Mouse (Mus musculus) midbrain, embryonic 10.5 days (tissue): ENCODE results near the gene Smoc1. TPM values are rescaled to one million over a fixed set of nuclear protein-coding genes. Genes with fewer than 3 reads are reported as not detected.

Experiments used
- DNase-seq: peaks from one replicate; pipeline ENCODE4 v3.0.0-alpha.2; 2017; ENCODE audit warnings: low spot score
- H3K27ac ChIP-seq: fragments of 300-500 bp; sonication (generic); replicated peaks from 2 replicates; pipeline ENCODE4 v1.5.1; 2016; ENCODE audit warnings: mild to moderate bottlenecking
- H3K27me3 ChIP-seq: fragments of 300-500 bp; sonication (generic); 2 replicates; pipeline ENCODE4 v1.6.1; 2016; ENCODE audit warnings: low read depth, mild to moderate bottlenecking; ENCODE audit not compliant: poor library complexity, severe bottlenecking
- H3K36me3 ChIP-seq: fragments of 300-500 bp; sonication (generic); 2 replicates; pipeline ENCODE4 v1.6.1; 2016; ENCODE audit warnings: mild to moderate bottlenecking, moderate library complexity
- H3K4me1 ChIP-seq: fragments of 300-500 bp; sonication (generic); 2 replicates; pipeline ENCODE4 v1.6.1; 2016
- H3K4me3 ChIP-seq: fragments of 300-500 bp; sonication (generic); 2 replicates; pipeline ENCODE4 v1.5.1; 2016; ENCODE audit warnings: mild to moderate bottlenecking, moderate library complexity
- H3K9me3 ChIP-seq: fragments of 300-500 bp; sonication (generic); replicated peaks from 2 replicates; pipeline ENCODE4 v1.6.1; 2016; ENCODE audit warnings: mild to moderate bottlenecking
- WGBS: fragments of 180-500 bp; shearing (Covaris S2); methylation state at CpG from one replicate; pipeline ENCODE4 v1.1.7; 2016; 5-methylcytosine and 5-hydroxymethylcytosine counted together
- polyA plus RNA-seq: library from polyadenylated mRNA; unstranded; fragments of >200 nt; fragmentation: Nextera tagmentation; extraction: Ambion mirVana; gene quantifications from 2 replicates; pipeline ENCODE4 v1.2.1, GENCODE M21; 2016

Smoc1 gene
- polyA plus RNA-seq, 1 experiment from 2014 or later: 13.9 TPM

DNA sequence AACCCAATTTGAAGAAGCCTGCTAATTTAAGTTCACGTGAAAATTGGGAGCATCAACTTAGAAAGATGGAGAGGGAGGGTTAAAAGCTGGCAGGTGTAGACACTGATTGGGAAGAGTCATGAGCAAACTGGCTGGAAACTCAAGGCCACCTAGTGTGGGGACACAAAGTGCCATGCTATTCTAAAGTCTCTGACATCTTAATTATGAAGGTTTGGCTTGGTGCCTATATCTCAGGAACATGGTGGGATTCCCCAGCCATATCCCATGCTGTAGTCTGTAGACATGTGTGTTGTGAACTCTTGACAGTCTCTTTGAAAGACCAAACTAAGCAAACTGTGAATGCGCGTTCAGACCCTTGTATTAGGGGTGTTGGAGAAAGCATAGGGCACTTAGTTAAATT is 32.0 kb downstream of the Smoc1 start:
- 96% methylated on average over 3 of the region's 3 CpGs for WGBS
- DNase-seq: no peak
- Histone ChIP-seq H3K36me3 (no peaks in the 10 kb centered on the region), H3K27ac (no peak overlapping the region), H3K4me1 (peaks cover 16% of the 10 kb centered on the region), H3K27me3 (no peaks in the 10 kb centered on the region), H3K4me3 (no peak overlapping the region), H3K9me3 (no peaks in the 10 kb centered on the region)

DNA sequence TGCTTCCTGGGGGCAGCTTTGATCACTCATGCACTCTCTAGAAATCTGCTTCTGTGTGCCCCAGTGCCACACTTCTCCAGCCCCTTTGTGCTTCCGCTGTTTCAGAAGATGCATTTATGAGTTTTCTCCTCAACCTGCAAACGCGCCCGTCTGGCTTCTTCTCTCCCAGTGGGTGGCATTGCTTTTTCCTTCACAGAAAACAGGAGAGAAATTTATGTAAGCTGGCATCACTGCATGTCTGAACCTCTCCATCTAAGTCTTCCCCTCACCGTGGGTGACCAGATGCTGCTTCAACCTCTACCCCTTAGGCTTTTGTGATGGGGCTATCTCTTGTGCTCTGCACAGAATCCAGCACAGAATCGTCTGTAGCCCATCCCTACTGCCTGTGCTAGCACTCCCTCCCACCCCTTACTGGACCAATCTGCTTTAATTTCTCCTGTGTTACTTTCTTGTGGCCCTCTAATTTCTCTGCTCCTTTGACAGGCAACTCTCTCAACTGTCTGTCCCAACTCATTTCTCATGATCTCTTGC is 35.3 kb downstream of the Smoc1 start:
- peaks cover 3% of the 10 kb centered on the region; the same call in 1 of the 2 replicates for H3K4me1 ChIP-seq
- H3K9me3 ChIP-seq: no peaks in the 10 kb centered on the region
- no peaks in the 10 kb centered on the region for H3K27me3 ChIP-seq
- no peak overlapping the region for H3K27ac ChIP-seq
- H3K36me3 ChIP-seq: no peaks in the 10 kb centered on the region
- DNase-seq: no peak
- H3K4me3 ChIP-seq: no peak overlapping the region
- WGBS: 84% methylated on average over 6 of the region's 6 CpGs

DNA sequence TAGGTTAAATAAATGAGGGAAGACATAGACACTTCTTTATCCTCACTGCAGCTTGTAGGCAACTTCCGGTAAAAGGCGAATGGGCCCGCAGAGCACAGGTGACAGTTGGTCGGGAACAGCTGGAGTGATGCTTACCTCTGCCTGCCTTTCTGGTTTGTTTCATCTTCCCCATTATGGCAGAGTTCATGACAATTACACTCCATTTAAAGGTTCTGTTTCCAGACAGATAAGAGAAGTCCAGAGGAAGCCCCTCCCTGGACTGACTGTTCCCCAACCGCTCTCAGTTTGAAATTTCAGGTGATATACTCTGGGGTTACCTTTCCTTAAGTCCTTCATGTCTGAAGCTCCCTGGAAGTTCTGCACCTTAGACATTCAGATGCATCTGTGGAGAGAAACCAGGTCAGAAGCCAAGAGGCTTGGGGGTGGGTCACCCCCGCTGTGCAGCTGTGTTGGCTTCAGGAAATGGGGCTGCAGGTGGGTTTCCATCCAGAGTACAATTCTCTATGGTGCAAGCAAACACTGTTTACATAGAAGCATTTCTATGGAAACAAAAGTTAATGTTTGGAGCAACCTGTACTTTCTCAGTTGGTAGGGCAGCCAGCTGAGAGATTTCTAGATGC is 36.8 kb downstream of the Smoc1 start:
- no peak overlapping the region for H3K27ac ChIP-seq
- no peaks in the 10 kb centered on the region for H3K9me3 ChIP-seq
- H3K4me1 ChIP-seq: peaks cover 3% of the 10 kb centered on the region; the same call in 1 of the 2 replicates
- no peak for DNase-seq
- no peaks in the 10 kb centered on the region for H3K36me3 ChIP-seq
- H3K27me3 ChIP-seq: no peaks in the 10 kb centered on the region
- H3K4me3 ChIP-seq: no peak overlapping the region
- 90% methylated on average over 6 of the region's 6 CpGs for WGBS

DNA sequence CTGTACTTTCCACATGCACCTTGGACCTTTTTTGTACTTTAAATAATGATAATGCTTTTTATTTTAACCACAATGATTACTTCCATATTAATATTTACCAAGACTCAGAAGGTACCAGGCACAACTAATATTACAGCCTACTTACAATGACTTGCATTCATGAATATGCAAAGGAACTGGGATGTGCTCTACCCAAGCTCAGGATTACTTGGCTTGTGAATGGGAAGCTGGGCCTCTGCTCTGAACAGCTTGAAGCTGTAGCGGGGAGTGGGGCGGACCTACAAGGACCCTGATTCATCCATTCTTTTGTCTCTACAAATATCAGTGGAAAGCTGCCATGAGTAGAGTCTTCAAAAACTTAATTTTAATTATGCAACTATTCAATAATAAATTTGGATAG is 47.5 kb downstream of the Smoc1 start:
- 85% methylated on average over 2 of the region's 2 CpGs for WGBS

DNA sequence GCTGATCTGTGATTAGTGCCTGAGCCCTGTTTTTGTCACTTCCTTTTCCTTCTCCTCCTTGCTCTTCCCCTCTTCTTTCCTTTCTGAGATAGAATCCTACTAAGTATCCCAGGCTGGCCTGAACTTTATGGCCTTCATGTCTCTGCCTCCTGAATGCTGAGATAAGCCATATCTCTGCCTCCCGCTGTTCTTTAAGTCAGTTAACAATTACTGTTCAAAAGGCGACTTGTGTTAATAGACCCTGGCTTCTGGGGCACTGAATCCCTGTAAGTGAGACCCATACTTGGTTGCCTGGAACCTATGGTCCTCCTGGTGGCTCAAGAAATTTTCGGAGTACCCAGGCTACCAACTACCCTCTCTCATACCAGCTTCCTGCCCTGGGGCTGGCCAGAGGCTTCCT is 48.3 kb downstream of the Smoc1 start:
- Histone ChIP-seq H3K4me3 (no peak overlapping the region), H3K36me3 (peaks cover 15% of the 10 kb centered on the region; the same call in 1 of the 2 replicates), H3K27me3 (no peaks in the 10 kb centered on the region), H3K4me1 (peaks cover 14% of the 10 kb centered on the region; the same call in 1 of the 2 replicates), H3K9me3 (peaks cover 15% of the 10 kb centered on the region; the same call in 1 of the 2 replicates), H3K27ac (peak overlapping the region; percentile 69; the same call in 1 of the 2 replicates)
- DNase-seq: no peak
- 84% methylated on average over 3 of the region's 3 CpGs for WGBS

More for the DNA sequence above, 47.5 kb downstream of the Smoc1 start:
- DNase-seq: no peak
- Histone ChIP-seq H3K9me3 (peaks cover 13% of the 10 kb centered on the region; the same call in 1 of the 2 replicates), H3K4me3 (no peak overlapping the region), H3K4me1 (peaks cover 14% of the 10 kb centered on the region; the same call in 1 of the 2 replicates), H3K27me3 (no peaks in the 10 kb centered on the region), H3K27ac (peak overlapping the region; percentile 69; the same call in 1 of the 2 replicates), H3K36me3 (peaks cover 12% of the 10 kb centered on the region; the same call in 1 of the 2 replicates)

DNA sequence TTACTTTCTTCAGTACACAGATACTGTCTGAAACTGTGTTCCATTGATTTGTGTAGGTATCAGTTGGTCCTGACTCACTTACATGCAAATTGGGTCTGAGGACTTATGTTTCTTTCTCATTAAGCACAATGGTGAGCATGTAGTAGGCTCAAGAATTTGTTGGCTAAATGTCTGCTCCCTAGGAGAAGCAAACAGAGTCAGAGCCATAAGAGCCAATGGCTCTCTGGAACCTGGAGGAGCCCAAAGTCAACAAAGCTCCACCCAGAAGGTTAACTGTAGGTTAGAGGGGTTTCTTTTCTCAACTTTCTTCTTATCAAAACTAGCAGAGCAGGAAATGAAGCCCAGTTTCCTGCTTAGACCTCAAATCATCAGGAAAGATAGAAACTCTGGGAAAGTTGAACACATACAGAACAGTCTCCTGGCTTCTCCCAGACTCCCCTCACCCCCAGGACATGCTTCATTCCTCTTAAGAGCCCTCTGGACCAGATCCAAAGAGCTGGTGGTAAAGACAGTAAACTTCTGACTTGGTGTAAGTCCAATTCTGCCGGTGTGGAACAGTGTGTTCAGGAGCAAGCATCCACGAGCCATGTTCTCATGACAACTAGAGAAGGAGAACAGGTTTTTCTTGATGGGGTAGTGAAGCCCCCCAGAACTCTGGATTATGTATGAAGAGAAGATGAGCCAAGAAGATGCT is 51.5 kb downstream of the Smoc1 start:
- H3K9me3 ChIP-seq: peaks cover 15% of the 10 kb centered on the region; the same call in 1 of the 2 replicates
- H3K4me3 ChIP-seq: no peak overlapping the region
- WGBS: 96% methylated on average over 2 of the region's 2 CpGs
- H3K27ac ChIP-seq: no peak overlapping the region
- H3K27me3 ChIP-seq: no peaks in the 10 kb centered on the region
- peaks cover 14% of the 10 kb centered on the region; the same call in 1 of the 2 replicates for H3K4me1 ChIP-seq
- no peak for DNase-seq
- H3K36me3 ChIP-seq: peaks cover 15% of the 10 kb centered on the region; the same call in 1 of the 2 replicates

DNA sequence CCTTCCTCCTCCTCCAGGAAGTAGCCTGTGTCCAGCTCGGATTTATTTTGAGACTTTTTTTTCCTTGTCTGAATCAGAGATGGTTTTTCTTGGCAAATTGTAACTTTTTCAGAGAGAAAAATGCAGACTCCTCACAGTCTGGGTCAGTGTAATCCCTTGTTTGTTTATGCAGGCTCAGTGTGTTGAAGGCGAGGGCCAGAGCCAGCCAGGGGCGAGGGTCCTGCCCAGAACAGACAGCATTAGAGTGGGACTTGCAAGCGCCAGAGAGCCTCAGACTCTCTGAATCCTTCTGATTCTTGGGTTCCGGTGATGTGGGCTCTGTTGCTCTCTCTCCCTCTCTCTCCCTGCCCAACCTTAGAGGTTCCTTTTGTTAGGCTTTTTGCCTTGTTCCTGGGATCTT is 53.7 kb downstream of the Smoc1 start:
- H3K27me3 ChIP-seq: no peaks in the 10 kb centered on the region
- H3K27ac ChIP-seq: no peak overlapping the region
- peaks cover 15% of the 10 kb centered on the region; the same call in 1 of the 2 replicates for H3K36me3 ChIP-seq
- 60% methylated on average over 5 of the region's 5 CpGs for WGBS
- H3K4me3 ChIP-seq: no peak overlapping the region
- DNase-seq: no peak
- no peaks in the 10 kb centered on the region for H3K4me1 ChIP-seq
- H3K9me3 ChIP-seq: peaks cover 15% of the 10 kb centered on the region; the same call in 1 of the 2 replicates

DNA sequence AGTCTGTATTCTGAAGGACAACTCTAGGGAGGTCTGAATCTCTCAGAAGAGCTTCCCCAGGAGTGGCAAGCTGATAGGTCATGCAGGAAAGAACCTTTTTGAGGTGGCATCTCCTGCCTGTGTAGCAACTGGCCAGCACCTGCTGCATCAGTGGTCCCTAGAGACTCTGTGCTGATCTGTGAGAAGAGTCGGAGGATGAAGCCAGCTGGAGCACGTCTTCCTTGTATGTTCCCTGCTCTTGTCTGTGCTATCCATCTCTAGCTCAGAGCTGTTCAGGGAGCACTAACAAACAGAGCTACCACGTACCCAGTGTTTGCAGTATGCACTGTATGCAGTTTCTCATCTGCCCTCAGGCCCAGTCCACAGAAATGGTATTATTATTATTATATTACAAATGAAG is 54.4 kb downstream of the Smoc1 start:
- no peaks in the 10 kb centered on the region for H3K27me3 ChIP-seq
- no peak for DNase-seq
- H3K4me1 ChIP-seq: no peaks in the 10 kb centered on the region
- peaks cover 15% of the 10 kb centered on the region; the same call in 1 of the 2 replicates for H3K36me3 ChIP-seq
- 93% methylated on average over 3 of the region's 3 CpGs for WGBS
- H3K9me3 ChIP-seq: peaks cover 15% of the 10 kb centered on the region; the same call in 1 of the 2 replicates
- H3K4me3 ChIP-seq: no peak overlapping the region
- no peak overlapping the region for H3K27ac ChIP-seq

DNA sequence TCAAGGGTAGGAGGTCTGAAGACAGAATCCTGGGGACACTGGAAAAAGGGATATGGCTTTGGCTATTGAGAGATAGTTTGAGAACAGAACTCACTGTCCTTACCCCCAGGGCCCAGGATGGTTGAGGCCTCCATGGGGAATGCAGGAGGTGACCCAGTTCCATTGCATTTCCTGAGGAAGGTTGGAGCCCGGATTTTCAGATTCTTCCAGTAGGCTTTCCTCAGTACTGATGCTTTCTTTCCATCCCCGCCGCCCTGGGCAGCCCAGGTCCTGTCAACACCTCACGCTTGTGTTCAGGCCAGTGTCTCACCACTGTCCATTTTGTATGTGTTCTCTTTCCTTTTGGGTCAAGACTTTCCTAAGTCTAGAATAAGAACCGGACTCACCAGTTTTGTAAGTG is 56.5 kb downstream of the Smoc1 start:
- peaks cover 12% of the 10 kb centered on the region; the same call in 1 of the 2 replicates for H3K36me3 ChIP-seq
- DNase-seq: no peak
- no peak overlapping the region for H3K27ac ChIP-seq
- H3K27me3 ChIP-seq: no peaks in the 10 kb centered on the region
- H3K4me3 ChIP-seq: no peak overlapping the region
- no peaks in the 10 kb centered on the region for H3K4me1 ChIP-seq
- 86% methylated on average over 5 of the region's 5 CpGs for WGBS
- H3K9me3 ChIP-seq: peaks cover 12% of the 10 kb centered on the region; the same call in 1 of the 2 replicates

DNA sequence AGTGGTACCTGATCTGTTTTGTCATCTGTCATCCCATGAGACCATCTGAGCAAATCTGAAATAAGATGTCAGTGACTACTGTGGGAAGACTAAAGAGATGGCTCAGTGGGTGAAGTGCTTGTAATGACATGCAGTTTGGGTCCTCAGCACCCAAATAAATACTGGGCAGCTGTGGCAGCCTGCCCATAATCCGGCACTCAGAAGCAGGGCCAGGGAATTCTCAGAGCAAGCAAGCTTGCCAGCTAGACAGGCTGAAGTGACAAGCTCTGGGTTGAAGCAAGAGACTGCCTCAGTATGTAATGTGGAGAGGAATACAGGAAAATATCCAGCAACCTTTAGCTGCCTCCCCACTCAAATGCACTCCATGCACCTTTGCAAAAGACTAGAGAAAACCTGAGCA is 58.6 kb downstream of the Smoc1 start:
- no peaks in the 10 kb centered on the region for H3K9me3 ChIP-seq
- no peak for DNase-seq
- no peaks in the 10 kb centered on the region for H3K4me1 ChIP-seq
- 71% methylated on average over 1 of the region's 1 CpGs for WGBS
- no peaks in the 10 kb centered on the region for H3K27me3 ChIP-seq
- no peaks in the 10 kb centered on the region for H3K36me3 ChIP-seq
- no peak overlapping the region for H3K4me3 ChIP-seq
- H3K27ac ChIP-seq: no peak overlapping the region

DNA sequence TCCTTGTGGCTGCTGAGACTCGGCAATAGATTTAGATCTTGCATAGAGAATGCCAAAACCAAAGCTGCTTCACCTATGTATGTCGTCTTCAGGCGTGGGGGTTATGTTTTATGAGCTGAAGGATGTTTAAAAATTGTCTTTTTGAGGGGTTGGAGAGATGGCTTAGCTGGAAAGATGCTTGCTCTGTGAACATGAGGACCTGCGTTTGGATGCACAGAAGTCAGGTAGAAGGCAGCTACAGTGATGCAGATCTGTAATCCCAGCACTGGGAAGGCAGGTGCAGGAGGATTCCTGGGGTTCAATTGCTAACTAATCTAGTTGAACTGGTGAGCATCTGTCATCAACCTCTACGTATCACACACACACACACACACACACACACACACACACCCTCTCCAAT is 61.5 kb downstream of the Smoc1 start:
- no peaks in the 10 kb centered on the region for H3K9me3 ChIP-seq
- no peaks in the 10 kb centered on the region for H3K36me3 ChIP-seq
- no peaks in the 10 kb centered on the region for H3K27me3 ChIP-seq
- H3K4me1 ChIP-seq: no peaks in the 10 kb centered on the region
- no peak for DNase-seq
- 86% methylated on average over 5 of the region's 5 CpGs for WGBS
- H3K27ac ChIP-seq: no peak overlapping the region
- H3K4me3 ChIP-seq: no peak overlapping the region

DNA sequence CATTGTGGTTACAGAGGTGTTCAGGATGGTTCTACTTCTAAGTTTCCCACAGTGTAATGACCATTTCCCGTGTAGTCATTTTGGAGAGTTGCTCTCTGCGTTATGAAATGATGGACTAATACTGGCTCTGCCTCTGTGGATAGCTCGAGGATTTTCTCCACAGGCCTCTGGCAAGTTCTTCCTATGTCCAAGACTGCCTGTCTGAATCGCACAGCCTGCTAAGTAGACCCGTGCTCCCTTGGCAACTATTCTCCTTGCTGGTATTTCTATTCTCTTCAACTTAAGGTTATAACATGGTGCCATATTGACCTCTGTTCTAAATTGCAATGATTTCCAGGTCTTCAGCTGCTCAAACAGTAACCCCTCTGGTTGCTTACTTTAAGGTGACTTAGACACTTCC is 65.0 kb downstream of the Smoc1 start:
- Histone ChIP-seq H3K36me3 (no peaks in the 10 kb centered on the region), H3K27me3 (no peaks in the 10 kb centered on the region), H3K27ac (no peak overlapping the region), H3K9me3 (no peaks in the 10 kb centered on the region), H3K4me3 (no peak overlapping the region), H3K4me1 (peaks cover 10% of the 10 kb centered on the region)
- DNase-seq: no peak
- 89% methylated on average over 5 of the region's 5 CpGs for WGBS

DNA sequence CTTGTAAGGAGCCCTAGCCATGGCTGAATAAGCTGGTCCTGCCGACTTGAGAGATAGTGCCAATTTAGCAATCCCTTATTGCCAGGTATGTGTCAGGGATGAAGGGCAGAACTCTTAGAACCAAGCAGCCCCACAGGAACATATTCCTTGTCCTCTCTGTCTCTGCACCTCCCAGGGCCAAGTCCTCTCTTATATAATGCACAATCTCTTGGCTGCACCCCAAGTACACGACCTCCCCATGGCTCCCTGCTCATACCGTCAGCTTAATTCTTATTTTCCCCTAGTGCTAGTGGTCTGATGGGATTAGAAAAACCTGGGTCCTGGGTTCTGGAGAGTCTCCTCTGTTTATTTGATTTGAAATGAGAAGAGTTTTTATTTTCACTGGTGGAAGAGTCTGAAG is 66.0 kb downstream of the Smoc1 start:
- Histone ChIP-seq H3K27me3 (no peaks in the 10 kb centered on the region), H3K27ac (no peak overlapping the region), H3K9me3 (no peaks in the 10 kb centered on the region), H3K4me1 (peaks cover 19% of the 10 kb centered on the region), H3K4me3 (no peak overlapping the region), H3K36me3 (no peaks in the 10 kb centered on the region)
- DNase-seq: no peak
- WGBS: 87% methylated on average over 3 of the region's 3 CpGs
